Mouse (Mus musculus) kidney, embryonic 14.5 days (tissue): ENCODE data around the gene Son. TPM values are rescaled to one million over a fixed set of nuclear protein-coding genes. Genes with fewer than 3 reads are reported as not detected.

ENCODE experiments used
- ATAC-seq: fragments of 200-750 bp; cut with Nextera tagmentation; 2 replicates; pipeline ENCODE4 v1.8.0; 2017; ENCODE audit warnings: moderate number of reproducible peaks, mild to moderate bottlenecking, moderate TSS enrichment, moderate library complexity; ENCODE audit not compliant: low FRiP score, low TSS enrichment
- H3K27ac ChIP-seq: fragments of 300-500 bp; sonication (generic); 2 replicates; pipeline ENCODE4 v1.5.1; 2014; ENCODE audit warnings: low read depth, mild to moderate bottlenecking, low read length, moderate library complexity, mixed read lengths
- H3K27me3 ChIP-seq: fragments of 300-500 bp; sonication (generic); 2 replicates; pipeline ENCODE4 v1.6.1; 2014; ENCODE audit warnings: mild to moderate bottlenecking, low read length; ENCODE audit not compliant: control insufficient read depth, insufficient read depth
- H3K36me3 ChIP-seq: fragments of 300-500 bp; sonication (generic); 2 replicates; pipeline ENCODE4 v1.6.1; 2014; ENCODE audit warnings: low read length, mixed read lengths; ENCODE audit not compliant: control insufficient read depth, insufficient read depth
- H3K4me1 ChIP-seq: fragments of 300-500 bp; sonication (generic); 2 replicates; pipeline ENCODE4 v1.6.1; 2014; ENCODE audit warnings: low read length, mixed read lengths; ENCODE audit not compliant: control insufficient read depth, insufficient read depth
- H3K4me2 ChIP-seq: fragments of 300-500 bp; sonication (generic); replicated peaks from 2 replicates; pipeline ENCODE4 v1.6.1; 2014; ENCODE audit warnings: low read depth, mild to moderate bottlenecking, low read length
- H3K4me3 ChIP-seq: fragments of 300-500 bp; sonication (generic); 2 replicates; pipeline ENCODE4 v1.5.1; 2014; ENCODE audit warnings: mild to moderate bottlenecking, low read length
- H3K9ac ChIP-seq: fragments of 300-500 bp; sonication (generic); 2 replicates; pipeline ENCODE4 v1.6.1; 2014; ENCODE audit warnings: low read depth, mild to moderate bottlenecking, low read length, moderate library complexity
- H3K9me3 ChIP-seq: fragments of 300-500 bp; sonication (generic); 2 replicates; pipeline ENCODE4 v1.6.1; 2016; ENCODE audit warnings: low read length; ENCODE audit not compliant: control insufficient read depth
- WGBS: fragments of 180-500 bp; shearing (Covaris S2); extraction: QIAGEN DNeasy Blood & Tissue Kit; methylation state at CpG from one replicate; pipeline ENCODE4 v1.1.7; 2014; 5-methylcytosine and 5-hydroxymethylcytosine counted together
- polyA plus RNA-seq: library from polyadenylated mRNA; unstranded; fragments of >200 nt; fragmentation: Nextera tagmentation; extraction: Ambion mirVana; gene quantifications from 2 replicates; pipeline ENCODE4 v1.2.1, GENCODE M21; 2014

Son gene
- polyA plus RNA-seq, 1 experiment from 2014 or later: 160 TPM

- H3K9ac ChIP-seq: no peak overlapping the region
- H3K4me3 ChIP-seq: no peak overlapping the region
- no peak overlapping the region for H3K4me2 ChIP-seq
- 0 out of 2 replicates have a peak, but pooled peaks cover 5% of the 10 kb centered on the region for H3K4me1 ChIP-seq
- H3K36me3 ChIP-seq: peaks cover 26% of the 10 kb centered on the region
- H3K9me3 ChIP-seq: no peaks in the 10 kb centered on the region
- no peak overlapping the region for H3K27ac ChIP-seq
- no peaks in the 10 kb centered on the region for H3K27me3 ChIP-seq
- WGBS: 82% methylated on average over 14 of the region's 14 CpGs
- ATAC-seq: no peak
These were observed 57.5 kb downstream of the Son start for GRCm38 (mm10) chr16:91704603-91705340.

- H3K27me3 ChIP-seq: no peaks in the 10 kb centered on the region
- WGBS: 83% methylated on average over 7 of the region's 7 CpGs
- H3K27ac ChIP-seq: no peak overlapping the region
- H3K9ac ChIP-seq: no peak overlapping the region
- ATAC-seq: no peak
- no peaks in the 10 kb centered on the region for H3K9me3 ChIP-seq
- H3K36me3 ChIP-seq: peaks cover 46% of the 10 kb centered on the region
- no peaks in the 10 kb centered on the region for H3K4me1 ChIP-seq
- no peak overlapping the region for H3K4me3 ChIP-seq
- no peak overlapping the region for H3K4me2 ChIP-seq
These were observed 62.9 kb downstream of the Son start for GRCm38 (mm10) chr16:91710241-91710640.

- no peak overlapping the region for H3K27ac ChIP-seq
- H3K4me2 ChIP-seq: no peak overlapping the region
- no peaks in the 10 kb centered on the region for H3K4me1 ChIP-seq
- H3K27me3 ChIP-seq: no peaks in the 10 kb centered on the region
- no peak overlapping the region for H3K9ac ChIP-seq
- ATAC-seq: no peak
- H3K36me3 ChIP-seq: peaks cover 14% of the 10 kb centered on the region; the same call in 1 of the 2 replicates
- WGBS: 87% methylated on average over 11 of the region's 11 CpGs
- H3K9me3 ChIP-seq: no peaks in the 10 kb centered on the region
- H3K4me3 ChIP-seq: no peak overlapping the region
These were observed 69.6 kb downstream of the Son start for GRCm38 (mm10) chr16:91716927-91717349.

GRCm38 (mm10) chr16:91717399-91717798 is 70.1 kb downstream of the Son start:
- WGBS: 84% methylated on average over 4 of the region's 4 CpGs
- Histone ChIP-seq H3K27me3 (no peaks in the 10 kb centered on the region), H3K36me3 (peaks cover 14% of the 10 kb centered on the region; the same call in 1 of the 2 replicates), H3K9me3 (no peaks in the 10 kb centered on the region), H3K4me3 (no peak overlapping the region), H3K4me1 (no peaks in the 10 kb centered on the region), H3K4me2 (no peak overlapping the region), H3K27ac (no peak overlapping the region), H3K9ac (no peak overlapping the region)
- ATAC-seq: no peak

GRCm38 (mm10) chr16:91724247-91724646 is 76.9 kb downstream of the Son start:
- ATAC-seq: no peak
- H3K4me2 ChIP-seq: no peak overlapping the region
- H3K4me3 ChIP-seq: no peak overlapping the region
- H3K9ac ChIP-seq: no peak overlapping the region
- H3K9me3 ChIP-seq: no peaks in the 10 kb centered on the region
- H3K27me3 ChIP-seq: no peaks in the 10 kb centered on the region
- H3K27ac ChIP-seq: no peak overlapping the region
- H3K4me1 ChIP-seq: peaks cover 10% of the 10 kb centered on the region
- WGBS: 61% methylated on average over 3 of the region's 3 CpGs
- H3K36me3 ChIP-seq: no peaks in the 10 kb centered on the region

- Histone ChIP-seq H3K27me3 (no peaks in the 10 kb centered on the region), H3K4me3 (peak overlapping the region; percentile 86), H3K27ac (peak overlapping the region; percentile 11; the same call in 1 of the 2 replicates), H3K9me3 (no peaks in the 10 kb centered on the region), H3K4me1 (peaks cover 10% of the 10 kb centered on the region), H3K9ac (peak overlapping the region; percentile 60; the same call in 1 of the 2 replicates), H3K36me3 (no peaks in the 10 kb centered on the region), H3K4me2 (peak overlapping the region; percentile 74)
- WGBS: 84% methylated on average over 15 of the region's 15 CpGs
- no peak for ATAC-seq
These were observed 80.1 kb downstream of the Son start for GRCm38 (mm10) chr16:91727433-91727832.

- Histone ChIP-seq H3K36me3 (no peaks in the 10 kb centered on the region), H3K4me1 (peaks cover 10% of the 10 kb centered on the region), H3K9me3 (no peaks in the 10 kb centered on the region), H3K27me3 (no peaks in the 10 kb centered on the region), H3K9ac (peak within 1 kb of the TSS; percentile 93), H3K4me2 (peak within 1 kb of the TSS; percentile 74), H3K4me3 (peak within 1 kb of the TSS; percentile 86), H3K27ac (peak within 1 kb of the TSS; percentile 88)
- ATAC-seq: peak; percentile 95
- WGBS: under 1% methylated on average over 46 of the region's 46 CpGs
These were observed 81.1 kb downstream of the Son start, which contains the start of gene Cryzl1 for GRCm38 (mm10) chr16:91728123-91729065. TSS of gene Cryzl1 (minus strand) at chr16:91728975.
